Mouse (Mus musculus) bone marrow, adult 2 months (tissue): ENCODE results near the gene Gm815. TPM values are rescaled to one million over a fixed set of nuclear protein-coding genes. Genes with fewer than 3 reads are reported as not detected.

Experiments used
- H3K27ac ChIP-seq: fragments of 200-500 bp; 2 replicates; pipeline ENCODE4 v1.5.1; 2012; ENCODE audit warnings: low read depth, mild to moderate bottlenecking, control low read depth, inconsistent platforms, low read length; ENCODE audit not compliant: control insufficient read depth, poor library complexity, insufficient read depth
- H3K4me1 ChIP-seq: fragments of 200-500 bp; 2 replicates; pipeline ENCODE4 v1.6.1; 2011; ENCODE audit warnings: low read length; ENCODE audit not compliant: control insufficient read depth, insufficient read depth
- H3K4me3 ChIP-seq: fragments of 200-500 bp; replicated peaks from 2 replicates; pipeline ENCODE3; 2011; ENCODE audit warnings: mild to moderate bottlenecking, low read depth, low read length, control low read depth; ENCODE audit not compliant: control insufficient read depth
- CTCF ChIP-seq: fragments of 200-500 bp; IDR thresholded peaks from 2 replicates; pipeline ENCODE4 v1.5.1; 2011; ENCODE audit warnings: low read length, control low read depth; ENCODE audit not compliant: control insufficient read depth, insufficient read depth
- POLR2A ChIP-seq: fragments of 200-500 bp; IDR thresholded peaks from 2 replicates; pipeline ENCODE4 v1.6.1; 2011; ENCODE audit warnings: low read depth, mild to moderate bottlenecking, control low read depth, low read length, borderline replicate concordance; ENCODE audit not compliant: control insufficient read depth
- WGBS: fragments of 180-500 bp; shearing (Covaris S2); methylation state at CpG from one replicate; pipeline ENCODE4 v1.1.7; 2018; 5-methylcytosine and 5-hydroxymethylcytosine counted together
- polyA plus RNA-seq: library from polyadenylated mRNA; stranded (reverse); fragments of >200 nt; gene quantifications from 2 replicates; pipeline ENCODE4 v1.2.4, GENCODE M21; 2011; ENCODE audit warnings: low replicate concordance; ENCODE audit not compliant: missing spikeins, insufficient read depth, insufficient read length

Gm815 gene
- polyA plus RNA-seq, 1 experiment, result not detected

- WGBS, result 70% methylated on average over 3 of the region's 3 CpGs
- TF ChIP-seq POLR2A, result no peak
- TF ChIP-seq CTCF, result no peak
- no peak overlapping the region for H3K27ac ChIP-seq
- H3K4me3 ChIP-seq, result no peak overlapping the region
- H3K4me1 ChIP-seq, result no peaks in the 10 kb centered on the region
Measured at GRCm38 (mm10) chr19:26869591-26869990, 16.1 kb upstream of the Gm815 start.

GRCm38 (mm10) chr19:26870280-26870679, 15.4 kb upstream of the Gm815 start:
- TF ChIP-seq CTCF, result no peak
- no peak for TF ChIP-seq POLR2A
- Histone ChIP-seq H3K4me1 (no peaks in the 10 kb centered on the region), H3K27ac (no peak overlapping the region), H3K4me3 (no peak overlapping the region)
- 81% methylated on average over 7 of the region's 7 CpGs for WGBS

GRCm38 (mm10) chr19:26871096-26871495, 14.6 kb upstream of the Gm815 start:
- TF ChIP-seq POLR2A, result no peak
- Histone ChIP-seq H3K27ac (no peak overlapping the region), H3K4me1 (no peaks in the 10 kb centered on the region), H3K4me3 (no peak overlapping the region)
- 24% methylated on average over 3 of the region's 3 CpGs for WGBS

GRCm38 (mm10) chr19:26872886-26873285, 12.8 kb upstream of the Gm815 start:
- no peak for TF ChIP-seq POLR2A
- no peak for TF ChIP-seq CTCF
- Histone ChIP-seq H3K4me1 (no peaks in the 10 kb centered on the region), H3K4me3 (no peak overlapping the region), H3K27ac (no peak overlapping the region)
- WGBS, result 81% methylated on average over 6 of the region's 6 CpGs

- TF ChIP-seq POLR2A (no peak), CTCF (no peak)
- Histone ChIP-seq H3K4me1 (no peaks in the 10 kb centered on the region), H3K27ac (no peak overlapping the region), H3K4me3 (no peak overlapping the region)
- 83% methylated on average over 6 of the region's 6 CpGs for WGBS
Measured at GRCm38 (mm10) chr19:26875601-26876000, 10.1 kb upstream of the Gm815 start.

- 76% methylated on average over 10 of the region's 10 CpGs for WGBS
- H3K27ac ChIP-seq, result no peak overlapping the region
- H3K4me3 ChIP-seq, result no peak overlapping the region
- TF ChIP-seq CTCF, result no peak
- TF ChIP-seq POLR2A, result no peak
- H3K4me1 ChIP-seq, result no peaks in the 10 kb centered on the region
Measured at GRCm38 (mm10) chr19:26877180-26877775, 8.4 kb upstream of the Gm815 start.

- Histone ChIP-seq H3K4me1 (no peaks in the 10 kb centered on the region), H3K4me3 (no peak overlapping the region), H3K27ac (no peak overlapping the region)
- TF ChIP-seq POLR2A, result no peak
- no peak for TF ChIP-seq CTCF
- 82% methylated on average over 4 of the region's 4 CpGs for WGBS
Measured at GRCm38 (mm10) chr19:26879856-26880255, 5.8 kb upstream of the Gm815 start.

GRCm38 (mm10) chr19:26881866-26882427, 3.7 kb upstream of the Gm815 start:
- no peaks in the 10 kb centered on the region for H3K4me1 ChIP-seq
- TF ChIP-seq CTCF, result no peak
- WGBS, result 82% methylated on average over 10 of the region's 10 CpGs
- H3K4me3 ChIP-seq, result no peak overlapping the region
- no peak overlapping the region for H3K27ac ChIP-seq

GRCm38 (mm10) chr19:26888171-26888570, 2.5 kb downstream of the Gm815 start:
- H3K4me3 ChIP-seq, result no peak overlapping the region
- 82% methylated on average over 9 of the region's 9 CpGs for WGBS
- TF ChIP-seq CTCF (no peak), POLR2A (no peak)
- H3K27ac ChIP-seq, result no peak overlapping the region
- no peaks in the 10 kb centered on the region for H3K4me1 ChIP-seq
